Mouse (Mus musculus) layer of hippocampus, adult 8-10 months (tissue): ENCODE measurements around the gene Gm6993. TPM values are rescaled to one million over a fixed set of nuclear protein-coding genes. Genes with fewer than 3 reads are reported as not detected.

Experiments
- DNase-seq, 2 experiments: peaks; one replicate each; pipeline ENCODE4 v3.0.0; 2022; ENCODE audit warnings: low spot score in 2 of 2
- total RNA-seq, 4 experiments: library from RNA; stranded (reverse); gene quantifications; 2 replicates each; pipeline ENCODE4 v1.2.4; 2022

Gm6993 gene
- total RNA-seq: not detected

- no peak for DNase-seq
Observed at GRCm38 (mm10) chr12:31240470-31240869, at the start of gene Gm6993. Gene Gm6993, plus strand, starts transcription at chr12:31240770.

- no peak for DNase-seq
Observed at GRCm38 (mm10) chr12:31191329-31191954, 49.1 kb upstream of the Gm6993 start.

- no peak for DNase-seq
Observed at GRCm38 (mm10) chr12:31202509-31202908, 38.1 kb upstream of the Gm6993 start.

GRCm38 (mm10) chr12:31203746-31204455 lies 36.7 kb upstream of the Gm6993 start:
- no peak for DNase-seq

- no peak for DNase-seq
Observed at GRCm38 (mm10) chr12:31204898-31205297, 35.7 kb upstream of the Gm6993 start.

- DNase-seq: no peak
Observed at GRCm38 (mm10) chr12:31205983-31206633, 34.5 kb upstream of the Gm6993 start.

- no peak for DNase-seq
Observed at GRCm38 (mm10) chr12:31208766-31209165, 31.8 kb upstream of the Gm6993 start.

- peak in 1 of 2 experiments; percentile 17 for DNase-seq
Observed at GRCm38 (mm10) chr12:31209377-31209805, 31.2 kb upstream of the Gm6993 start.

- peak; percentile 11 to 35 for DNase-seq
Observed at GRCm38 (mm10) chr12:31213556-31213955, 27.0 kb upstream of the Gm6993 start.

- DNase-seq: no peak
Observed at GRCm38 (mm10) chr12:31215003-31215402, 25.6 kb upstream of the Gm6993 start.

- no peak for DNase-seq
Observed at GRCm38 (mm10) chr12:31217232-31217631, 23.3 kb upstream of the Gm6993 start.

- DNase-seq: no peak
Observed at GRCm38 (mm10) chr12:31218774-31219173, 21.8 kb upstream of the Gm6993 start.

GRCm38 (mm10) chr12:31221522-31221921 lies 19.0 kb upstream of the Gm6993 start:
- no peak for DNase-seq

GRCm38 (mm10) chr12:31222282-31222681 lies 18.3 kb upstream of the Gm6993 start:
- DNase-seq: no peak

GRCm38 (mm10) chr12:31222741-31223140 lies 17.8 kb upstream of the Gm6993 start:
- DNase-seq: no peak

- no peak for DNase-seq
Observed at GRCm38 (mm10) chr12:31225451-31225850, 15.1 kb upstream of the Gm6993 start.

GRCm38 (mm10) chr12:31227167-31227566 lies 13.4 kb upstream of the Gm6993 start:
- no peak for DNase-seq

- DNase-seq: no peak
Observed at GRCm38 (mm10) chr12:31228878-31229277, 11.7 kb upstream of the Gm6993 start.

GRCm38 (mm10) chr12:31232635-31233034 lies 7.9 kb upstream of the Gm6993 start:
- no peak for DNase-seq

GRCm38 (mm10) chr12:31235018-31235417 lies 5.6 kb upstream of the Gm6993 start:
- DNase-seq: no peak

GRCm38 (mm10) chr12:31236861-31237595 lies 3.5 kb upstream of the Gm6993 start:
- peak in 1 of 2 experiments; percentile 17 for DNase-seq
